Mouse (Mus musculus): ENCODE measurements around the gene C1qbp. TPM values are rescaled to one million over a fixed set of nuclear protein-coding genes. Genes with fewer than 3 reads are reported as not detected.

The C1qbp gene
- polyA plus RNA-seq, 2 experiments: 129 to 162 TPM

GRCm38 (mm10) chr11:71019201-71020068, 36.6 kb upstream of the C1qbp start, which contains the start of the genes Mis12 and Derl2:
Mis12 (plus strand) TSS chr11:71019611.
Derl2 (minus strand) TSS chr11:71019841.
- peak; percentile 99 for DNase-seq (ENCODE audit: low read depth in 3 of 3, low spot score in 3 of 3)
- peak; percentile 97 for ATAC-seq (ENCODE audit: insufficient read depth)
- peak within 1 kb of the TSS; percentile 87 for H3K27ac ChIP-seq
- H3K4me1 ChIP-seq (replicated peaks; ENCODE audit: control insufficient read depth in 2 of 2, insufficient read depth in 2 of 2, low read length in 1 of 2): peaks cover 12 to 19% of the 10 kb centered on the region in 2 experiments
- WGBS (ENCODE audit: insufficient replicate concordance): under 1% methylated on average over 71 of the region's 71 CpGs
- peak within 1 kb of the TSS; percentile 92 to 98 for H3K4me3 ChIP-seq (ENCODE audit: insufficient read depth in 1 of 2, low read depth in 2 of 2, low read length in 2 of 2)
- peak within 1 kb of the TSS; percentile 98 for H3K4me2 ChIP-seq (ENCODE audit: low read depth)
- H3K9me3 ChIP-seq (ENCODE audit: control insufficient read depth, low read length): no peaks in the 10 kb centered on the region
- peak; percentile 77 for TF ChIP-seq EP300 (IDR thresholded peaks at IDR 0.05; ENCODE audit: low read depth)
- TF ChIP-seq CTCF (IDR thresholded peaks at IDR 0.05; ENCODE audit: low read depth): no peak
- no peaks in the 10 kb centered on the region for H3K27me3 ChIP-seq (ENCODE audit: control insufficient read depth, insufficient read depth, low read length)
- peaks cover 22% of the 10 kb centered on the region for H3K36me3 ChIP-seq (replicated peaks; ENCODE audit: control insufficient read depth, insufficient read depth, low read depth)
- H3K9ac ChIP-seq (replicated peaks): peak within 1 kb of the TSS; percentile 96

- no peaks in the 10 kb centered on the region for H3K9me3 ChIP-seq (ENCODE audit: control insufficient read depth, low read length)
- peak in 2 of 3 experiments; percentile 15 to 26 for DNase-seq (ENCODE audit: low read depth in 3 of 3, low spot score in 3 of 3)
- ATAC-seq (ENCODE audit: insufficient read depth): peak; percentile 3
- peak overlapping the region; percentile 93 for H3K4me2 ChIP-seq (ENCODE audit: low read depth)
- WGBS (ENCODE audit: insufficient replicate concordance): 4% methylated on average over 28 of the region's 28 CpGs
- no peaks in the 10 kb centered on the region for H3K27me3 ChIP-seq (ENCODE audit: control insufficient read depth, insufficient read depth, low read length)
- TF ChIP-seq CTCF (IDR thresholded peaks at IDR 0.05; ENCODE audit: low read depth) (no peak), EP300 (IDR thresholded peaks at IDR 0.05; ENCODE audit: low read depth) (no peak)
- H3K36me3 ChIP-seq (replicated peaks; ENCODE audit: control insufficient read depth, insufficient read depth, low read depth): peaks cover 16% of the 10 kb centered on the region
- peak overlapping the region; percentile 61 for H3K27ac ChIP-seq
- H3K4me1 ChIP-seq (replicated peaks; ENCODE audit: control insufficient read depth in 2 of 2, insufficient read depth in 2 of 2, low read length in 1 of 2): peaks cover 12 to 19% of the 10 kb centered on the region in 2 experiments
- H3K9ac ChIP-seq (replicated peaks): peak overlapping the region; percentile 96
- H3K4me3 ChIP-seq (ENCODE audit: insufficient read depth in 1 of 2, low read depth in 2 of 2, low read length in 2 of 2): peak overlapping the region; percentile 92 to 98
These were observed 35.8 kb upstream of the C1qbp start for GRCm38 (mm10) chr11:71018416-71019200.

GRCm38 (mm10) chr11:71017051-71017450, 34.2 kb upstream of the C1qbp start:
- TF ChIP-seq CTCF (IDR thresholded peaks at IDR 0.05; ENCODE audit: low read depth) (no peak), EP300 (IDR thresholded peaks at IDR 0.05; ENCODE audit: low read depth) (no peak)
- H3K4me3 ChIP-seq (ENCODE audit: insufficient read depth in 1 of 2, low read depth in 2 of 2, low read length in 2 of 2): no peak overlapping the region
- peaks cover 10 to 19% of the 10 kb centered on the region in 2 experiments for H3K4me1 ChIP-seq (replicated peaks; ENCODE audit: control insufficient read depth in 2 of 2, insufficient read depth in 2 of 2, low read length in 1 of 2)
- H3K27ac ChIP-seq: no peak overlapping the region
- DNase-seq (ENCODE audit: low read depth in 3 of 3, low spot score in 3 of 3) (no peak), ATAC-seq (ENCODE audit: insufficient read depth) (no peak)
- peak overlapping the region; percentile 93 for H3K4me2 ChIP-seq (ENCODE audit: low read depth)
- H3K36me3 ChIP-seq (replicated peaks; ENCODE audit: control insufficient read depth, insufficient read depth, low read depth): peaks cover 15% of the 10 kb centered on the region
- no peak overlapping the region; the same call in 1 of the 2 replicates for H3K9ac ChIP-seq (replicated peaks)
- no peaks in the 10 kb centered on the region for H3K9me3 ChIP-seq (ENCODE audit: control insufficient read depth, low read length)
- H3K27me3 ChIP-seq (ENCODE audit: control insufficient read depth, insufficient read depth, low read length): no peaks in the 10 kb centered on the region
- WGBS (ENCODE audit: insufficient replicate concordance): 61% methylated on average over 1 of the region's 1 CpGs

GRCm38 (mm10) chr11:71012743-71013142, 29.9 kb upstream of the C1qbp start:
- peaks cover 38% of the 10 kb centered on the region for H3K36me3 ChIP-seq (replicated peaks; ENCODE audit: control insufficient read depth, insufficient read depth, low read depth)
- H3K4me2 ChIP-seq (ENCODE audit: low read depth): no peak overlapping the region
- H3K27ac ChIP-seq: no peak overlapping the region
- WGBS (ENCODE audit: insufficient replicate concordance): 76% methylated on average over 7 of the region's 7 CpGs
- no peaks in the 10 kb centered on the region for H3K9me3 ChIP-seq (ENCODE audit: control insufficient read depth, low read length)
- peak; percentile 78 for ATAC-seq (ENCODE audit: insufficient read depth)
- no peak overlapping the region for H3K9ac ChIP-seq (replicated peaks)
- H3K27me3 ChIP-seq (ENCODE audit: control insufficient read depth, insufficient read depth, low read length): no peaks in the 10 kb centered on the region
- no peak for TF ChIP-seq EP300 (IDR thresholded peaks at IDR 0.05; ENCODE audit: low read depth)
- 0 out of 2 replicates have a peak, but pooled peaks have one; percentile 22 for TF ChIP-seq CTCF (IDR thresholded peaks at IDR 0.05; ENCODE audit: low read depth)
- H3K4me3 ChIP-seq (ENCODE audit: insufficient read depth in 1 of 2, low read depth in 2 of 2, low read length in 2 of 2): no peak overlapping the region
- peaks cover 2 to 7% of the 10 kb centered on the region in 2 experiments; a peak in 3 of 4 replicates for H3K4me1 ChIP-seq (replicated peaks; ENCODE audit: control insufficient read depth in 2 of 2, insufficient read depth in 2 of 2, low read length in 1 of 2)
- DNase-seq (ENCODE audit: low read depth in 3 of 3, low spot score in 3 of 3): peak; percentile 29 to 38 (median 30)
